Mouse (Mus musculus) limb, embryonic 11.5 days (tissue): ENCODE data around the gene Rabac1. TPM values are rescaled to one million over a fixed set of nuclear protein-coding genes. Genes with fewer than 3 reads are reported as not detected.
A peak's percentile ranks its signal among the peaks of the same experiment; 100 is the strongest.

Experiments
- ATAC-seq: fragments of 200-750 bp; cut with Nextera tagmentation; 2 replicates; pipeline ENCODE4 v1.8.0; 2017; ENCODE audit warnings: low read depth; ENCODE audit not compliant: insufficient number of reproducible peaks, low FRiP score, low TSS enrichment
- DNase-seq: peaks from one replicate; pipeline ENCODE4 v3.0.0-alpha.2; 2015; ENCODE audit warnings: low spot score
- H3K27ac ChIP-seq: fragments of 300-500 bp; sonication (generic); replicated peaks from 2 replicates; pipeline ENCODE4 v1.5.1; 2014; ENCODE audit warnings: low read depth, mild to moderate bottlenecking, low read length
- H3K27me3 ChIP-seq: fragments of 300-500 bp; sonication (generic); 2 replicates; pipeline ENCODE4 v1.6.1; 2014; ENCODE audit warnings: mild to moderate bottlenecking, low read length, mixed read lengths; ENCODE audit not compliant: control insufficient read depth, insufficient read depth
- H3K36me3 ChIP-seq: fragments of 300-500 bp; sonication (generic); 2 replicates; pipeline ENCODE4 v1.6.1; 2014; ENCODE audit warnings: mild to moderate bottlenecking, low read length, moderate library complexity, mixed read lengths; ENCODE audit not compliant: control insufficient read depth, insufficient read depth
- H3K4me1 ChIP-seq: fragments of 300-500 bp; sonication (generic); 2 replicates; pipeline ENCODE4 v1.6.1; 2014; ENCODE audit warnings: low read length, mixed read lengths; ENCODE audit not compliant: control insufficient read depth, insufficient read depth
- H3K4me2 ChIP-seq: fragments of 300-500 bp; sonication (generic); 2 replicates; pipeline ENCODE4 v1.6.1; 2014; ENCODE audit warnings: low read depth, mild to moderate bottlenecking, moderate library complexity; ENCODE audit not compliant: severe bottlenecking
- H3K4me3 ChIP-seq: fragments of 300-500 bp; sonication (generic); 2 replicates; pipeline ENCODE4 v1.5.1; 2014; ENCODE audit warnings: low read depth, low read length
- H3K9ac ChIP-seq: fragments of 300-500 bp; sonication (generic); 2 replicates; pipeline ENCODE4 v1.6.1; 2014; ENCODE audit warnings: mild to moderate bottlenecking, low read length
- H3K9me3 ChIP-seq: fragments of 300-500 bp; sonication (generic); 2 replicates; pipeline ENCODE4 v1.6.1; 2016; ENCODE audit warnings: low read length; ENCODE audit not compliant: control insufficient read depth
- WGBS: fragments of 180-500 bp; shearing (Covaris S2); extraction: QIAGEN DNeasy Blood & Tissue Kit; methylation state at CpG from one replicate; pipeline ENCODE4 v1.1.7; 2014; 5-methylcytosine and 5-hydroxymethylcytosine counted together
- polyA plus RNA-seq: library from polyadenylated mRNA; unstranded; fragments of >200 nt; fragmentation: Nextera tagmentation; extraction: Ambion mirVana; gene quantifications from 2 replicates; pipeline ENCODE4 v1.2.1, GENCODE M21; 2014

Gene Rabac1
- polyA plus RNA-seq = 78.1 and 81.4 TPM in 2 replicates

DNA sequence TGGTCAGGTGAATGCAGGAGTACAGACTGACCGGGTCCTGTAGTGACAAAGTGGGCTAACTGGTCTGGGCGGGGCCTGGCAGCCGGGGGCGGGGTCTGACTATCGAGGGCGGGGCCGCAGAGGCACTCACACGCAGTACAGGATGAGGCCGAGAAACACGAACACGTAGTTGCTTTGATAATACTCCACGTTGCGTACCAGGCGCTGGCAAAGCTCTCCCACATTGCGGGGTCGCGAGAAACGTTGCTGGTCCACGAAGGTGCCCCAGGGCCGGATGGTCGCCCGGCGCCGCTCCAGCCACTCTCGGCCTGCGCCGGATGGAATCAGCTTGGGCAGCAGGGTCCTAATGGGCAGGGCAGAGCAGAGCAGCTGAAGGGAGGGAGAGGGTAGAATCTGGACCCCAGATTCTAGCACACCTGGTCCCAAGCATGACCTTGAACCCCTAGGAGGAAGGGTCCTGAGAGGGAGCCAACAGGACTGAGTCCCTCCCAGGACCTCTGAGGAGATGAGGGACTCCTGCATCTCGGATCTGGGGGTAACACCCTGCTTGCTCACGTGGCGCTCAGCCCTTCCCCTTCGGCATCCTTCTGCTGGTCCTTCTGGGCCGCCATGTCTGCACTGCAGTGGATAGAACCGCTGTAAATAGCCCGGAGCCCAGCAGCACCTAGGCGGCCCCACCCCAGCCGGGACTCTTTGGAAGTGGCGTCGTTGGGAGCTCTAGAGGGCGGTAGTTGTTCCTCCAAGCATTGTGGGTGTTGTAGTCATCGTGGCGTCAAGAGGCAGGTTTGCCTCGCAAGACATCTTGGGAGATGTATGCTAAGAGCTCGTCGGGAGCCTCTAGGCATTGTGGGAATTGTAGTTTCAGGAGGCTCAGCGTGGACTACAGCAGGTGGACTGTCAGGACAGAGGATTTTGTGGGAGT lies at the start of gene Rabac1:
Gene Rabac1 (minus strand): TSS at position 783 of the 922 bp plus-strand sequence.
- Histone ChIP-seq H3K27ac (0 out of 2 replicates have a peak within 1 kb of the TSS, but pooled peaks have one; percentile 36), H3K4me3 (peak within 1 kb of the TSS; percentile 72), H3K27me3 (no peaks in the 10 kb centered on the region), H3K9me3 (no peaks in the 10 kb centered on the region), H3K4me2 (peak within 1 kb of the TSS; percentile 84), H3K4me1 (no peaks in the 10 kb centered on the region), H3K36me3 (no peaks in the 10 kb centered on the region), H3K9ac (peak within 1 kb of the TSS; percentile 68)
- DNase-seq = peak; percentile 87
- under 1% methylated on average over 45 of the region's 45 CpGs for WGBS
- ATAC-seq = peak; percentile 87

- no peak for ATAC-seq
- Histone ChIP-seq H3K27me3 (peaks cover 53% of the 10 kb centered on the region), H3K4me2 (no peak overlapping the region), H3K4me1 (peaks cover 8% of the 10 kb centered on the region; the same call in 1 of the 2 replicates), H3K9me3 (no peaks in the 10 kb centered on the region), H3K27ac (no peak overlapping the region), H3K4me3 (no peak overlapping the region), H3K36me3 (peaks cover 4% of the 10 kb centered on the region), H3K9ac (no peak overlapping the region)
- WGBS = 52% methylated on average over 7 of the region's 7 CpGs
- DNase-seq = no peak
Measured at GRCm38 (mm10) chr7:25011592-25011991, 39.0 kb upstream of the Rabac1 start.

GRCm38 (mm10) chr7:25010090-25010913 lies 37.7 kb upstream of the Rabac1 start:
- DNase-seq (peak; percentile 78), ATAC-seq (0 out of 2 replicates have a peak, but pooled peaks have one; percentile 17)
- Histone ChIP-seq H3K4me3 (peak overlapping the region; percentile 24), H3K4me2 (peak overlapping the region; percentile 42), H3K36me3 (peaks cover 2% of the 10 kb centered on the region), H3K4me1 (peaks cover 13% of the 10 kb centered on the region), H3K27me3 (peaks cover 66% of the 10 kb centered on the region), H3K9me3 (no peaks in the 10 kb centered on the region), H3K27ac (no peak overlapping the region), H3K9ac (no peak overlapping the region)
- WGBS = under 1% methylated on average over 88 of the region's 97 CpGs

- Histone ChIP-seq H3K9ac (no peak overlapping the region), H3K36me3 (peaks cover 2% of the 10 kb centered on the region), H3K4me3 (no peak overlapping the region), H3K27me3 (peaks cover 73% of the 10 kb centered on the region), H3K4me2 (no peak overlapping the region), H3K4me1 (peaks cover 15% of the 10 kb centered on the region), H3K9me3 (no peaks in the 10 kb centered on the region), H3K27ac (no peak overlapping the region)
- ATAC-seq (no peak), DNase-seq (no peak)
- 5% methylated on average over 20 of the region's 20 CpGs for WGBS
Measured at GRCm38 (mm10) chr7:25009099-25009700, 36.6 kb upstream of the Rabac1 start.

GRCm38 (mm10) chr7:25008635-25009034 lies 36.1 kb upstream of the Rabac1 start:
- WGBS = 2% methylated on average over 17 of the region's 17 CpGs
- no peak for ATAC-seq
- no peak overlapping the region for H3K9ac ChIP-seq

DNA sequence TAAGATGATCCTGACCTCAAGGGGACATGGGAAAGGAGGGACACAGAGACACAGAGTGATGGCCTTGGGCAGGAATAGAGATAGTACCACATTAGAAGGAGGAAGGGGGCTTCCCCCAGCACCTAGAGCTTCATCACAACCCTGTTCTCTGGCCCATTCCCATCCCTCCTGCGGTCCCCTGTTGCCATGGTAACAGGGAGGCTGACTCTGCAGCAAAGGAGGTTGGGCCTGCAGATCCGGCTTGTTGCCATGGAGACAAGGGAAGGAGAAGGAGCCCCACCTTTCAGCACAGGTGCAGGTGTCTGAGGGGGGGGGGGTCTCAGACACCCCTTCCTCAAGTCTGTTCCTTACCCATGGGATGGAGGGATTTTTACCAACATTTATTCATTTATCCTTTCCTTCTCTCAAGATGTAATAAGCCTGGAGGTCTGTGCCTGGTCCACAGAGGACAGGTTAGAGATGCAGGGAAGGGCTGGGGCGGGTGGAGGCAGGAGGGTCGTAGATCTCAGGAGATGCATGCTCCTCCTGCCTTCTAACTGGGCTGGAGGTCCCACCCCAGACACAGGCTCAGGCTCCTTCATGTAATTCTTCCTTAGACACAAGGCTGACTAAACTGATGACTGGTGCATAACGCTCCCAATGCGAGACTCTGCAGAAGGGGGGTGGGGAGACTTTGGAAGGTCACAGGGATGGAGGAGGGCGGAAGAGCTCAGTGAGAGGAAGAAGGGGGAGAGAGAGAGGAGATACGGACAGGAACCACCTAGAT lies 35.2 kb upstream of the Rabac1 start:
- Histone ChIP-seq H3K27me3 (peaks cover 76% of the 10 kb centered on the region), H3K36me3 (no peaks in the 10 kb centered on the region; the same call in 1 of the 2 replicates), H3K4me1 (peaks cover 15% of the 10 kb centered on the region), H3K4me2 (no peak overlapping the region), H3K4me3 (no peak overlapping the region), H3K27ac (no peak overlapping the region), H3K9ac (no peak overlapping the region), H3K9me3 (no peaks in the 10 kb centered on the region)
- WGBS = 28% methylated on average over 8 of the region's 8 CpGs
- ATAC-seq (no peak), DNase-seq (no peak)

More at GRCm38 (mm10) chr7:25008635-25009034, 36.1 kb upstream of the Rabac1 start:
- Histone ChIP-seq H3K27ac (no peak overlapping the region), H3K36me3 (peaks cover 2% of the 10 kb centered on the region), H3K4me3 (no peak overlapping the region), H3K27me3 (peaks cover 73% of the 10 kb centered on the region), H3K4me1 (peaks cover 15% of the 10 kb centered on the region), H3K9me3 (no peaks in the 10 kb centered on the region), H3K4me2 (no peak overlapping the region)
- peak; percentile 89 for DNase-seq

DNA sequence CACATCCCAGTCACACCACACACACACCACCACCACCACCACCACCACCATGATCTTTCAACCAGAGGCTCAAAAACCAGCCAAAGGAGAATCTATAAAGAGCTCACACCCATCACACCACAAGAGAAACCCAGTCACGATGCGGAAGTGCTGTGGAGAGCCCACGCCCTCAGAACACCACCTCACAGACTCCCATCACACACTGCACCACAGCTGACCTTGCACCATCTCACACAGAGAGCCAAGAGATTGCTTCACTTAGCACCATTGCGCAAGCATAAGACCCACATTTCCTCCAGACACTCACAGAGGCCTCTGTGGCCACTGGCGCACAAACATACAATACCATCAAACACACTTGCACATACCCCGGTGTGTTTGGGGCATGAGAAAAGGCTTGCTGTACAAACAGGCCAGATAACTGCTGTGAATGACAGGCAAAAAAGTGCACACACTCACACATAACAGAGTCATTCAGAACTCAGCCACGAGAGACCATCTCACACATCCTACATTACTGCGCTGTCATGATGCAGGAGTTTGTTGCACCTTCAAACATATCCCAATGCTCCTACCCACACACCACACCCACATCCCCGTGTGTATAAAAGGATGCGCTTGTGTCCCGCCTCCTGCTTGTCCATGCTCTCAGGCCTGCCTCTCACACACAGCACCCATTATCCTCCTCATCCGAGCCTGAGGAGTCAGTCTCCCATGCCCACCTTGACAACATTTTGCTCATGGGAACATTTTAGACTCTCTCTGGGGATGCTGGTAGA lies 34.2 kb upstream of the Rabac1 start:
- Histone ChIP-seq H3K27ac (no peak overlapping the region), H3K4me2 (no peak overlapping the region), H3K27me3 (peaks cover 74% of the 10 kb centered on the region), H3K9me3 (no peaks in the 10 kb centered on the region), H3K36me3 (no peaks in the 10 kb centered on the region; the same call in 1 of the 2 replicates), H3K9ac (no peak overlapping the region), H3K4me1 (peaks cover 15% of the 10 kb centered on the region), H3K4me3 (no peak overlapping the region)
- ATAC-seq = no peak
- no peak for DNase-seq
- WGBS = 84% methylated on average over 12 of the region's 12 CpGs
